Mouse (Mus musculus) spleen, postnatal 36 days (tissue): Measurements from ENCODE around the gene Slc27a4.

Experiments used
- DNase-seq, 2 experiments: peaks; one replicate each; pipeline ENCODE4 v3.0.0; 2022; ENCODE audit warnings: low spot score in 2 of 2, mixed read lengths in 1 of 2

The Slc27a4 gene

DNA sequence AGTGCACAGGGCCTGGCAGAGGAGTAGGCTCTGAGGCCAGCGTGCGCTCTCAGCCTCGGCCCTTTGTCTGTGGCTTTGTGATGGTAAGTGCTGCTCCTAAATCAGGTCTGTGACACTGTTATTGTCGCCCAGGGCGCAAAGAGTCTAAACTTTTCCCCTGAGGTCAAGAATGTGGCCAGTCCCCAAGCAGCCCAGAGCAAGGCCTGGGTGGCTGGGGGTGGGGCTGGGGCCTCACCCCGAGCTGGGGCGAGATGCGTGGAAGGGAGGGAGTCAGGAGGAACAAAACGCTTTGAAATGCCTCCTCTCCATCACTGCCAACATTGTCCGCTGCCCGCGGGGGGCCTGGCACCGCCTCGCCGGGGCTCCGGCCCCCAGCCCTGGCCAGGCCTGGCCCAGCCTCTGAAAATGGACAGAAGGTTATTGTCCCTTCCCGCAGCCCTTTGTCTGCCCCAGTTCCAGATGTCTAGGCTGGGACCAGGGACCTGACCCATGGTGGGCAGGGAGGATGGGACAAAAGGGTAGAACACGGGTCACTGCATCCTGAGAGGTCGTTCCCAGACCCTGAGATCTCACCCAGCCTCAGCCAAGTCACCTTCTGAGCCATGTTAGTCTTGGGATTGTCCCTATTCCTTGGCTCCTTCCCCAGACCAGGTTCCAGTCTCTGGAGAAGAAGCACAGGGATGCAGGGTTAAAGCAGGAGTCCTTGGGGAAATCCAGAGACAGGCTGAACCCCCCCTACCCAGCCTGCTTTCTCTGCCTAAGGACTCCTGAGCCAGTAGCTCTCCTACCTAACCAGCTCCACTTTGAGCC lies 54.2 kb downstream of the Slc27a4 start:
- DNase-seq, result no peak

- no peak for DNase-seq
These were observed 54.9 kb downstream of the Slc27a4 start for GRCm38 (mm10) chr2:29857341-29857740.

- no peak for DNase-seq
These were observed 55.5 kb downstream of the Slc27a4 start for GRCm38 (mm10) chr2:29857967-29858366.

DNA sequence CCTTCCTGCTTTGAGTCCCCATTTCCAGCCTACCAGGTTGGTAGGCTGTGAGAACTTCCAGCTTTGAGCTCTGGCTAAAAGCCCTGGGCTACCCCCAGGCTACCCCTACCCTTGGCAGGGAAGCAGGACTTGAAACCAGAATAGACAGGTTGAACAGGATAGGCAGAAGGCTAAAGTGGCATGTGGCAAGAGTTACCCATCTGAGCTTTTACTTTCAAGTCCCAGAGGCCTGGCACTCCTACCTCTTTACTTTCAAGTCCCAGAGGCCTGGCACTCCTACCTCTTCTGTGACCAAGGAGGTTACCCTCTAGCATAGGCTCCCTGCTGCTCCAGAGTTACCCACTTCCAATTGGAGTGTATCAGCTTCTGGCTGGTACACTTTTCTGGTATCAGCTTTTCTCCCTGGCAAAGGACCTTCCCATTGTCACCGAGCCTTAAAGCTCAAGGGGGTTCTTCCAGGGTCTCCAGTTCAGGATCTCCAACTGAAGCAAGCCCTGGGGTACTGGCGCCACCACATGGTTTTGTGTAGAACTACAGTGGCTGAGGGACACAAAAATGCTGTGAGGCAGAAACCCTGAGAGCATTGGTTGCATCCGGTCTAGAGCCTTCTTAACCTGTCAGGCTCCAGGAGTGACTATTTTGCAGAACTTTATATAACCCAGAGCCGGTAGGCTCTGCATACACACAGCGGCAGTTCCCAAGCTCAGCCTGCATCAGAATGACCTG lies 56.5 kb downstream of the Slc27a4 start:
- peak in 1 of 2 experiments; percentile 13 for DNase-seq

GRCm38 (mm10) chr2:29865125-29865524 lies 62.7 kb downstream of the Slc27a4 start:
- DNase-seq, result no peak
